Mouse (Mus musculus) layer of hippocampus, adult 9-11 months (tissue): Measurements from ENCODE around the gene Tdrkh.

Experiments used
- DNase-seq: peaks from one replicate; pipeline ENCODE4 v3.0.0; 2022

Gene Tdrkh

DNA sequence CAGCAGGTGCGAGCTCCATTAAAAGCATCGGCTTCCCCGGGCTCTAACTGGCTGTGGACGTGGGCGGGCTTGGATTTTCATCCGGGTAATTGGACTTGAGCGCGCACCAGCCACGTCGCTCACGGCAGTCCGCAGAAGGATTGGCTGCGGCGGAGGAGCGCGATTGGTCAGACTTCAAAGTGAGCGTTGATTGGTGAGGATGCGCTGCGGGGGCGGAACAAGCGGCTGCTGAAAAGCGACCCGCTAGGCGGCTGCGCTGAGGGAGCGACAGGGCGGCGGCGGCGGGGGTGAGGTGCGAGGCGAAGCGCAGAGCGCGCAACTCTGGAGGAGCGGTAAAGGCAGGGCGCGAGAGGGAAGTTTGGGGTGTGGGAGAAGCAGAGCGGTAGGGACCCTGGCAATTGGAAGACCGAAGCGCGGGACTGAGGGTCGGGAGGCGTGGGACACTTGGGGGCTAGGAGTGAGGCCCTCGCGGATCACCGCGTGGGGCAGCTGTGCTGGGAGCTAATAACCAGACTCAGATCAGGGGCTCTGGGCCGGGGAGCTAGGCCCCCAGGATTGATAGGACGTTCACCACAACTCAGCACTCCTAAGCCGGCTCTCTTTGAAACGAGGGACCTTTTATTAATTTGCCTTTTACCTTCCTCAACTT is at the start of gene Tdrkh:
Gene Tdrkh, plus strand, starts transcription at position 243 of the 649 bp plus-strand sequence.
- DNase-seq, result peak; percentile 99

DNA sequence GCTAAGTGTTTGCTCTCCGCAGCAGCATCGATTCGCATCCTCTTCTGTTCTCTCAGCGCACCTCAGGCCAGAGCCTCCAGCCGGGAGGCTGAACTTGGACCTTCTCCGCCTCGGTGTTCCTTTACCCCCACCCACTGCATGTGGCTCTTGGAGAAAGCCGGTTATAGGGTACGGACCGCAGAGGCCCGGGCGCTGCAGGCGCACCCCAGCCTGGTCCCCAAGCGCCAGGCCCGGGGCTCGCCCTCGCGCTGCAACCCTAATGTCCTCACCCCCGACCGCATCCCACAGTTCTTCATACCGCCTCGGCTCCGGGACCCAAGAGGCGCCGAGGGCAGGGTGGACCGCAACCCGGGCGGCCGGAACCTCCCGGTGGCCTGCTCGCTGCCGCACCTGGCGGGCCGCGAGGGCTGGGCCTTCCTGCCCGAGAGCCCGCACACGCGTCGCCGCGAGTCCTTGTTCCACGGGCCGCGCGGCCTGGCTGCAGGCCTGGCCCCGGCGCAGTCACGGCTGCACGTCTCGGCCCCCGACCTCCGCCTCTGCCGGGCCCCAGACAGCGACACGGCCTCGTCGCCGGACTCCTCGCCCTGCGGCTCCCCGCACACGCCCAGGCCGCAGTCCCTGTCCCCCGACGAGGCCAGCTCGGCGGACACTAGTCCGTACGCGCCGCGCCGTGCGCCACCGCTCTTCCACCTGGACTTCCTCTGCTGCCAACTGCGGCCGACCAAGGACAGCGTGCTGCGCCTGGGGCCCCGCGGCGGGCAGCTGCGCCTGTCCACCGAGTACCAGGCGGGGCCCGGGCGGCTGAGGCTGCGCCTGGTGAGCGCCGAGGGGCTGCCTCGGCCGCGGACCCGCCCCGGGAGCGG is 49.6 kb upstream of the Tdrkh start:
- no peak for DNase-seq

DNA sequence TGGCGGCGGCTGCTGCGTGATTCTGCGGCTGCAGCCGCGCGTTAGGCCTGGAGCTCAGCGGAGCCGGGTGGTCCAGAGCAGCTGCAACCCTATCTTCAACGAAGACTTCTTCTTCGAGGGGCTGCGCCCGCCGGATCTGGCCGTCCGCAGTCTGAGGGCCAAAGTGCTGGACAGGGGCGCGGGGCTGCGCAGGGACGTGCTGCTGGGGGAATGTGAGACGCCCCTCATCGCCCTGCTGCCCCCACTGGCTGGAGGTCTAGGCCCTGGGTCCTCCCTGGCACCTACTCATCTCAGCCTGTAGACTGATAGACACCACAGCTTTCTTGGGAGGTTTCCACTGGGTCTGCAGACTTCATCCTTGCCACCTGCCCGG is 48.9 kb upstream of the Tdrkh start:
- no peak for DNase-seq

DNA sequence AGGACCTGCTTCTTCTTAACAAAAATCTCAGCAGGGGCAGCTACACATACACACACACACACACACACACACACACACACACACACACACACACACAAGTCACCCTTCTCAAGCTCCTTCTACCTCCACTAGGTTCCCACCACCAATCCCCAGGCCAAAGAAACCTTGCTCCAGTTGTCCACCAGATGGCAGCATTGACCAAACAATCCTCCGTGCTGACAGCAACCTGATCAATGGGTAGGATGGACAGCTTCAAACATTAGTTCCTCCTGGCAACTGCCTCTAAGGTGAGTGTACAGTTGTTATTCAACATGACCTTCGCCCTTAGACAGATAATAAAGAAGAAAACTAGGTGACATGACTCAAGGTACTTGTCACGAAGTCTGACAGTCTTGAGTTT is 46.3 kb upstream of the Tdrkh start:
- DNase-seq, result peak; percentile 59

- DNase-seq, result no peak
Measured at GRCm38 (mm10) chr3:94367511-94367910, 45.6 kb upstream of the Tdrkh start.

- DNase-seq, result no peak
Measured at GRCm38 (mm10) chr3:94368631-94369030, 44.4 kb upstream of the Tdrkh start.

DNA sequence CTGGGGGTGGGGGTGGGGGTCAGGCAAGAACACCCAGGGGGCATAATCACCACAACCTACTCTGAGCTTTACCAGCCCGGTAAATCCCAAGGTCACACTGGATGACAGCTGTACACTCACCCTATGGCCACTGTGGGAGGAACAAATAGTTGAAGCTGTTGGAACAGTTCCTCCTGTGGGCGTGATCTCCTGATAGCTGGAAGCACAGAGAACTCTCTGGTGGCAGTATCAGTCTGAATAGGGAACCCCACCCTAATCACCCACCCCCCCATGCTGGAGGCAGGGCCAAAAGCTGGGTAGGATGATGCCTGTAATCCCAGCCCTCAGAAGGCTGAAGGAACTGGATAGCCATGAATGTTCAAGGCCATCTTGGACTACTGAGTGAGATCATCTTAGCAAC is 43.4 kb upstream of the Tdrkh start:
- no peak for DNase-seq

- peak; percentile 63 for DNase-seq
Measured at GRCm38 (mm10) chr3:94371637-94372036, 41.4 kb upstream of the Tdrkh start.

GRCm38 (mm10) chr3:94372038-94372437 is 41.0 kb upstream of the Tdrkh start:
- no peak for DNase-seq

DNA sequence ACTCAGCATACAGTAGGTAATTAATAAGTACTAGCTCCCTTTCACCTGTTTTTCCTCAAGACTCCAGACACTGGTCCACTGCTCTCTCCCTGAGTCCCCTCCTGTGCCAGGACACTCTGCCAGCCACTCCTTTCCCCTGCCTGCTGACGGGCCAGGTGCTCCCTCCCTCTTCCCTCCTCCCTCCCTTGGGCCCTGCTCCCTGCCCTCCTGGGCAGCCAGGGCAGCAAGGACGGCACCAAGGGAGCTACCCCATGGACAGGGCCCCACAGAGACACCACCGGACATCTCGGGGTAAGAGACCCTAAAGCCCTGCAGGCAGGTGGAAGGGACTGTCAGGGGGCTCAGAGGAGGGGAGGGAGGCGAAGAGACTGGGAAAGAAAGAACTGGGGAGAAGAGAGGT is 40.4 kb upstream of the Tdrkh start, which contains the start of gene Rorc:
Gene Rorc, plus strand, starts transcription at position 154 of the 400 bp plus-strand sequence.
- no peak for DNase-seq

GRCm38 (mm10) chr3:94373090-94373489 is 40.0 kb upstream of the Tdrkh start:
- DNase-seq, result no peak

DNA sequence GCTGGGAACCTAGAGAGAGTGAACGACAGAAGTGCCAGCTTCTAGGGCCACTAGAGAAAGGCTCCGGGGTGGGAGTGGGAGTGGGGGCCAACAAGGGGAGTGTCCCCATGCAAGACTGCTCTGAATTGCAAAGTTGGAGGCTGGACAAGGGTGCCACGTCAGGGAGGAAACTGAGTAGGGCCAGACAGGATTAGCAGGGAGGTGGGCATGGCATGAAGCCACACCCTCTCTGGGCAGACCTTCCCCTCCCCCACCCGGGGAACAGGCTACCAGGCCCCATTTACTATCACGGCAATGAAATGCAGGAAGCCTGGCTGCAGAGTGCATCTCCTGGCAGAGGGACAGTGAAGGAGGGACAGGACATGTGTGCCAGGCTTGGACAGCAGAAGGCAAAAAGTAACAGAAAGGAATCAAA is 39.5 kb upstream of the Tdrkh start:
- no peak for DNase-seq

- DNase-seq, result no peak
Measured at GRCm38 (mm10) chr3:94374636-94375035, 38.4 kb upstream of the Tdrkh start.

GRCm38 (mm10) chr3:94375146-94375545 is 37.9 kb upstream of the Tdrkh start:
- no peak for DNase-seq

- DNase-seq, result no peak
Measured at GRCm38 (mm10) chr3:94375861-94376260, 37.2 kb upstream of the Tdrkh start.

- DNase-seq, result no peak
Measured at GRCm38 (mm10) chr3:94377028-94377923, 35.8 kb upstream of the Tdrkh start.

DNA sequence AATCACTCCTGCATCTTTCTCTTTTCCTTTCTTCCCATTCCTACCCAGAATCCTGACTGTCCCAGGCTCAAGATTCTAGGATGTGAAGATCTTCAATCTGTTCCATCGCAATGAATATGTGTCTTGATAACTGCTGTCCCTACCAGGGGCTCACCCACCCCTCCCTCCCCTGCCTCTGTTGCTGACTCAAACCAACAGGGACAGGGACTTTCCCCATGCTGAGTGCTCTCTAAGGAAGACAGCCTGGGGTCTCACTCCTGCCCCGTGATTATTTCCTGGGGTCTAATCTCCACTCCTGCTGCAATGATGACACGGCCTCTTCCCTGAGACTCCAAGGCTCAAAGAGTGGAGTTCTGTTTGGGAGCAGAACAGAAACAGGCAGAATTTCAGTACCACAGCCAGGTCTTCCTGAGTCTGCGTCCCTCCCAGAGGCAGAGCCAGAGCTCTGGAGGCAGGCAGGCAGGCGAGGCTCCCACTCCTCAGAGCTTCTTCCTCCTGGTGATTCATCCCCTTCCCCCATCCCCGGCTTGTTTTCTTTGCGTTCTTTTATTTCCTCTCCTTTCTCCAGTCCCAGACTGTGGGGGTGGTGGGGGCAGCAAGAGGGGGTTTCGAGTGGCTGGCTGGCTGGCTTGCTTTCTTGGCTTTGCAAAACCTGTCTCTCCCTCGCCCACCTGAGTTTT is 33.1 kb upstream of the Tdrkh start:
- no peak for DNase-seq

DNA sequence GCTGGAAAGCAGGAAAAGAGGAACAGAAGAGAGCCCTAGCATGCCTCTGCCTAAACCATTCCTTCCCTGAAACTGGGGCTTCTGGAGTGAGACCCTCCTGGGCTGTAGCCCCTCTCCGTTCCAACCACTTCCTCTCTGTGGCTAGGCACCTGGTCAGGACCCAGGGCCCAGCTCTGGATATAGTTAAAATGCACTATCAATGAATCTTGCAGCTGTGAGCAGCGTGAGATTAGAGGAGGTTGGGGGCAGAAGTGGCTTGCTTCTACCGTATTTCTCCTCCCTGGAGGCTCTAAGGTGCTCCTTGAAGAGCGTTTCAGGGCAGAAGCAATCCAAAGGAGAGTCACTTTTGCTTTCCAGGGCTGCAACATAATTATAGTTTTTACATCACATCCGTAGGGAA is 30.8 kb upstream of the Tdrkh start:
- no peak for DNase-seq

GRCm38 (mm10) chr3:94383476-94383875 is 29.6 kb upstream of the Tdrkh start:
- no peak for DNase-seq

- no peak for DNase-seq
Measured at GRCm38 (mm10) chr3:94386671-94387070, 26.4 kb upstream of the Tdrkh start.

GRCm38 (mm10) chr3:94387391-94387790 is 25.7 kb upstream of the Tdrkh start:
- no peak for DNase-seq

GRCm38 (mm10) chr3:94388047-94388446 is 25.0 kb upstream of the Tdrkh start:
- no peak for DNase-seq

DNA sequence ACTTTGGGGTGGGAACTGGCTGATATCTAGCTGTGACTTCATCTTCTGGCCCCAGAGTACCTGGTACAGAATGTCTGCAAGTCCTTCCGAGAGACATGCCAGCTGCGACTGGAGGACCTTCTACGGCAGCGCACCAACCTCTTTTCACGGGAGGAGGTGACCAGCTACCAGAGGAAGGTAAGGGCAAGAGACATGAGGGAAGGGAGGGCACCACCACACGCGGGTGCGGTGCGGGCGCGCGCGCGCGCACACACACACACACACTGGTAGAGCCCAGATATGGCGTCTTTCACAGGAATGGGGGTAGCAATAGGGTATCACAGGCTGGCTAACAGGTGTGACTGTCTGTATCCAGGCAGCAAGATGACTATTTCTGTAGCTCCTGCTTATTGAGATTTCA is 23.7 kb upstream of the Tdrkh start:
- DNase-seq, result no peak
